Mouse (Mus musculus): ENCODE measurements around the gene Mfsd4a.
A peak's percentile ranks its signal among the peaks of the same experiment; 100 is the strongest.

GRCm38 (mm10) chr1:132067261-132068255 is at the start of gene Mfsd4a:
- TF ChIP-seq CTCF (IDR thresholded peaks at IDR 0.05; ENCODE audit: extremely low read depth, insufficient read length, insufficient replicate concordance, low read depth, low read length) (no peak), POLR2A (IDR thresholded peaks at IDR 0.05; ENCODE audit: low read depth, low read length) (0 out of 2 replicates have a peak, but pooled peaks have one; percentile 25)
